Mouse (Mus musculus) brain, adult 2 months (tissue): Measurements from ENCODE around the gene Prp2.
A peak's percentile ranks its signal among the peaks of the same experiment; 100 is the strongest.
"Not testable (repeated sequence)": the region's sequence is repeated elsewhere in the genome, so short reads cannot be mapped to it uniquely, and the experiment has no call there.

Experiments
- DNase-seq: peaks from one replicate; pipeline ENCODE4 v3.0.0; 2011; ENCODE audit warnings: low read depth, low spot score

Gene Prp2

DNA sequence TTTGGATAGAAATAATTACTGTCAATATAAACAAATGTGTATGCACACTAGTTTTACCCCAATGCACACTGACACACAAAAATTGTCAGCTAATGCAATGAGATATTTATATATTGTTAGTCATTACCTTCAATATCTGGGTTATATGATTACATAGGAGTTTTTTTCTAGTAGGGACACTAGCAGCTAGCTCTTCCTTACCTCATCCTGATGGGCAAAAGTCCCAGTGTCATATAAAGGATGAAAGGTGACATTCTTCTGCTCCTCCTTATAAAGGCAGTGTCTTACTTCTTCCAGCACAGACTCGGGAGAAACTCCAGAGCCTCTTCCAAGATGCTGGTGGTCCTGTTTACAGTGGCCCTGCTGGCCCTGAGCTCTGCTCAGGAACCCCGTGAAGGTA, at the start of gene Prp2:
Gene Prp2, plus strand, starts transcription at position 301 of the 400 bp plus-strand sequence.
- not testable (repeated sequence) for DNase-seq

DNA sequence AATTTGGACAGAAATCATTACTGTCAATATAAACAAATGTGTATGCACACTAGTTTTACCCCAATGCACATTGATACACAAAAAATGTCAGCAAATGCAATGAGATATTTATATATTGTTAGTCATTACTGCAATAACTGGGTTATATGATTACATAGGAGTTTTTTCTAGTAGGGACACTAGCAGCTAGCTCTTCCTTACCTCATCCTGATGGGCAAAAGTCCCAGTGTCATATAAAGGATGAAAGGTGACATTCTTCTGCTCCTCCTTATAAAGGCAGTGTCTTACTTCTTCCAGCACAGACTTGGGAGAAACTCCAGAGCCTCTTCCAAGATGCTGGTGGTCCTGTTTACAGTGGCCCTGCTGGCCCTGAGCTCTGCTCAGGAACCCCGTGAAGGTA, 26.2 kb upstream of the Prp2 start, which contains the start of gene Prh1:
Gene Prh1, plus strand, starts transcription at position 301 of the 400 bp plus-strand sequence.
- DNase-seq: not testable (repeated sequence)

DNA sequence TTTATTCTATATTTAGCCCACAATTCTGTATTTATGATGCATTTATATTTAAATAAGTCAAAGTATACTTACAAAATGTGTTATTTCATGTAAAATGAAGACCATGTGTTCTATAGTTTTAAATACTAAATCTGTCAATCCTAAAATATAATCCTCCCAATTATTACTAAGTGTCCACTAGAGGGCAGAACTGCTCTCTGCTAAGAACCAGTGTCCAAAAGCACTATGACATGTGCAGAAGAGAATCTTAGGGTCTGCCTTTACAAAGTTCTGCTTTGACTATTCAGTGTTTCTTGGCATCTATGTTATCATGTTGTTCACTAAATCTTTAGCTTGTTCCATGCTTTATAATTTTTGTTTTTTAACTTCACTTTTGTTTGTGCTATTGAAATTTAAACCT, 53.7 kb downstream of the Prp2 start:
- peak; percentile 15 for DNase-seq
